Mouse (Mus musculus): ENCODE results near the gene Tceanc2. TPM values are rescaled to one million over a fixed set of nuclear protein-coding genes. Genes with fewer than 3 reads are reported as not detected.

The Tceanc2 gene
- polyA plus RNA-seq, 1 experiment from 2014 or later = 22.9 TPM

- H3K36me3 ChIP-seq = peaks cover 61% of the 10 kb centered on the region
- H3K4me3 ChIP-seq = no peak overlapping the region
- H3K27me3 ChIP-seq (ENCODE audit: low read depth, poor library complexity, severe bottlenecking) = no peaks in the 10 kb centered on the region
- peak; percentile 65 for DNase-seq (ENCODE audit: low spot score)
- WGBS = 52% methylated on average over 9 of the region's 9 CpGs
- H3K4me1 ChIP-seq = peaks cover 11% of the 10 kb centered on the region; the same call in 1 of the 2 replicates
- no peaks in the 10 kb centered on the region for H3K9me3 ChIP-seq (replicated peaks)
- H3K27ac ChIP-seq = no peak overlapping the region
These were observed 14.9 kb downstream of the Tceanc2 start for GRCm38 (mm10) chr4:107163756-107164587.

- Histone ChIP-seq H3K36me3 (peaks cover 63% of the 10 kb centered on the region), H3K27me3 (ENCODE audit: low read depth, poor library complexity, severe bottlenecking) (no peaks in the 10 kb centered on the region)
- WGBS = 90% methylated on average over 10 of the region's 10 CpGs
These were observed 15.6 kb downstream of the Tceanc2 start for GRCm38 (mm10) chr4:107163341-107163740.

GRCm38 (mm10) chr4:107160181-107160580 is 18.7 kb downstream of the Tceanc2 start:
- H3K4me3 ChIP-seq = no peak overlapping the region
- H3K4me1 ChIP-seq = peaks cover 22% of the 10 kb centered on the region
- peaks cover 69% of the 10 kb centered on the region for H3K36me3 ChIP-seq
- H3K27ac ChIP-seq = no peak overlapping the region
- H3K27me3 ChIP-seq (ENCODE audit: low read depth, poor library complexity, severe bottlenecking) = no peaks in the 10 kb centered on the region
- DNase-seq (ENCODE audit: low spot score) = no peak
- H3K9me3 ChIP-seq (replicated peaks) = no peaks in the 10 kb centered on the region
- WGBS = 93% methylated on average over 8 of the region's 8 CpGs

More at GRCm38 (mm10) chr4:107163341-107163740, 15.6 kb downstream of the Tceanc2 start:
- Histone ChIP-seq H3K4me3 (no peak overlapping the region), H3K9me3 (replicated peaks) (no peaks in the 10 kb centered on the region), H3K27ac (no peak overlapping the region), H3K4me1 (peaks cover 11% of the 10 kb centered on the region; the same call in 1 of the 2 replicates)
- no peak for DNase-seq (ENCODE audit: low spot score)

GRCm38 (mm10) chr4:107159166-107159773 is 19.6 kb downstream of the Tceanc2 start:
- no peak for DNase-seq (ENCODE audit: low spot score)
- WGBS = 91% methylated on average over 11 of the region's 11 CpGs
- Histone ChIP-seq H3K36me3 (peaks cover 71% of the 10 kb centered on the region), H3K27ac (no peak overlapping the region), H3K4me3 (no peak overlapping the region), H3K4me1 (peaks cover 21% of the 10 kb centered on the region), H3K9me3 (replicated peaks) (no peaks in the 10 kb centered on the region), H3K27me3 (ENCODE audit: low read depth, poor library complexity, severe bottlenecking) (no peaks in the 10 kb centered on the region)

- 65% methylated on average over 4 of the region's 4 CpGs for WGBS
- Histone ChIP-seq H3K9me3 (replicated peaks) (no peaks in the 10 kb centered on the region), H3K4me3 (no peak overlapping the region), H3K4me1 (peaks cover 26% of the 10 kb centered on the region), H3K27ac (no peak overlapping the region), H3K36me3 (peaks cover 84% of the 10 kb centered on the region), H3K27me3 (ENCODE audit: low read depth, poor library complexity, severe bottlenecking) (no peaks in the 10 kb centered on the region)
- no peak for DNase-seq (ENCODE audit: low spot score)
These were observed 21.9 kb downstream of the Tceanc2 start for GRCm38 (mm10) chr4:107156983-107157401.

- peaks cover 19% of the 10 kb centered on the region for H3K4me1 ChIP-seq
- no peak overlapping the region for H3K27ac ChIP-seq
- WGBS = 82% methylated on average over 8 of the region's 8 CpGs
- H3K27me3 ChIP-seq (ENCODE audit: low read depth, poor library complexity, severe bottlenecking) = no peaks in the 10 kb centered on the region
- H3K36me3 ChIP-seq = peaks cover 61% of the 10 kb centered on the region
- no peak overlapping the region for H3K4me3 ChIP-seq
- no peak for DNase-seq (ENCODE audit: low spot score)
- H3K9me3 ChIP-seq (replicated peaks) = no peaks in the 10 kb centered on the region
These were observed 26.3 kb downstream of the Tceanc2 start for GRCm38 (mm10) chr4:107152571-107152970.

- no peak overlapping the region for H3K4me3 ChIP-seq
- 93% methylated on average over 6 of the region's 6 CpGs for WGBS
- peaks cover 64% of the 10 kb centered on the region for H3K36me3 ChIP-seq
- peaks cover 12% of the 10 kb centered on the region; the same call in 1 of the 2 replicates for H3K4me1 ChIP-seq
- no peak for DNase-seq (ENCODE audit: low spot score)
- no peaks in the 10 kb centered on the region for H3K27me3 ChIP-seq (ENCODE audit: low read depth, poor library complexity, severe bottlenecking)
- no peak overlapping the region for H3K27ac ChIP-seq
- no peaks in the 10 kb centered on the region for H3K9me3 ChIP-seq (replicated peaks)
These were observed 27.9 kb downstream of the Tceanc2 start for GRCm38 (mm10) chr4:107150991-107151390.

- 88% methylated on average over 8 of the region's 8 CpGs for WGBS
- DNase-seq (ENCODE audit: low spot score) = no peak
- Histone ChIP-seq H3K4me1 (peaks cover 67% of the 10 kb centered on the region), H3K4me3 (no peak overlapping the region), H3K27me3 (ENCODE audit: low read depth, poor library complexity, severe bottlenecking) (no peaks in the 10 kb centered on the region), H3K27ac (peak overlapping the region; percentile 87), H3K9me3 (replicated peaks) (no peaks in the 10 kb centered on the region), H3K36me3 (peaks cover 35% of the 10 kb centered on the region)
These were observed 35.4 kb downstream of the Tceanc2 start for GRCm38 (mm10) chr4:107143511-107143910.

GRCm38 (mm10) chr4:107139836-107140631 is 38.9 kb downstream of the Tceanc2 start:
- peaks cover 99% of the 10 kb centered on the region for H3K4me1 ChIP-seq
- H3K27me3 ChIP-seq (ENCODE audit: low read depth, poor library complexity, severe bottlenecking) = no peaks in the 10 kb centered on the region
- H3K36me3 ChIP-seq = peaks cover 10% of the 10 kb centered on the region
- no peaks in the 10 kb centered on the region for H3K9me3 ChIP-seq (replicated peaks)
- H3K4me3 ChIP-seq = peak overlapping the region; percentile 16
- 8% methylated on average over 13 of the region's 13 CpGs for WGBS
- H3K27ac ChIP-seq = peak overlapping the region; percentile 87
- DNase-seq (ENCODE audit: low spot score) = peak; percentile 78

GRCm38 (mm10) chr4:107138948-107139835 is 39.7 kb downstream of the Tceanc2 start:
- H3K27me3 ChIP-seq (ENCODE audit: low read depth, poor library complexity, severe bottlenecking) = no peaks in the 10 kb centered on the region
- H3K27ac ChIP-seq = peak overlapping the region; percentile 87
- peaks cover 10% of the 10 kb centered on the region; the same call in 1 of the 2 replicates for H3K36me3 ChIP-seq
- no peaks in the 10 kb centered on the region for H3K9me3 ChIP-seq (replicated peaks)
- H3K4me3 ChIP-seq = peak overlapping the region; percentile 16; the same call in 1 of the 2 replicates
- peak; percentile 65 for DNase-seq (ENCODE audit: low spot score)
- H3K4me1 ChIP-seq = peaks cover 97% of the 10 kb centered on the region
- WGBS = 21% methylated on average over 37 of the region's 37 CpGs

- no peak for DNase-seq (ENCODE audit: low spot score)
- Histone ChIP-seq H3K9me3 (replicated peaks) (no peaks in the 10 kb centered on the region), H3K27me3 (ENCODE audit: low read depth, poor library complexity, severe bottlenecking) (no peaks in the 10 kb centered on the region), H3K27ac (peak overlapping the region; percentile 87), H3K36me3 (no peaks in the 10 kb centered on the region), H3K4me3 (no peak overlapping the region), H3K4me1 (peaks cover 87% of the 10 kb centered on the region)
- WGBS = 54% methylated on average over 3 of the region's 3 CpGs
These were observed 42.4 kb downstream of the Tceanc2 start for GRCm38 (mm10) chr4:107136531-107136930.

GRCm38 (mm10) chr4:107135663-107136062 is 43.3 kb downstream of the Tceanc2 start:
- WGBS = 74% methylated on average over 5 of the region's 5 CpGs
- DNase-seq (ENCODE audit: low spot score) = no peak
- peak overlapping the region; percentile 87 for H3K27ac ChIP-seq
- no peaks in the 10 kb centered on the region for H3K27me3 ChIP-seq (ENCODE audit: low read depth, poor library complexity, severe bottlenecking)
- H3K4me1 ChIP-seq = peaks cover 83% of the 10 kb centered on the region
- no peak overlapping the region for H3K4me3 ChIP-seq
- no peaks in the 10 kb centered on the region for H3K9me3 ChIP-seq (replicated peaks)
- H3K36me3 ChIP-seq = no peaks in the 10 kb centered on the region
